Mouse (Mus musculus): Measurements from ENCODE around the gene Spock2.

DNA sequence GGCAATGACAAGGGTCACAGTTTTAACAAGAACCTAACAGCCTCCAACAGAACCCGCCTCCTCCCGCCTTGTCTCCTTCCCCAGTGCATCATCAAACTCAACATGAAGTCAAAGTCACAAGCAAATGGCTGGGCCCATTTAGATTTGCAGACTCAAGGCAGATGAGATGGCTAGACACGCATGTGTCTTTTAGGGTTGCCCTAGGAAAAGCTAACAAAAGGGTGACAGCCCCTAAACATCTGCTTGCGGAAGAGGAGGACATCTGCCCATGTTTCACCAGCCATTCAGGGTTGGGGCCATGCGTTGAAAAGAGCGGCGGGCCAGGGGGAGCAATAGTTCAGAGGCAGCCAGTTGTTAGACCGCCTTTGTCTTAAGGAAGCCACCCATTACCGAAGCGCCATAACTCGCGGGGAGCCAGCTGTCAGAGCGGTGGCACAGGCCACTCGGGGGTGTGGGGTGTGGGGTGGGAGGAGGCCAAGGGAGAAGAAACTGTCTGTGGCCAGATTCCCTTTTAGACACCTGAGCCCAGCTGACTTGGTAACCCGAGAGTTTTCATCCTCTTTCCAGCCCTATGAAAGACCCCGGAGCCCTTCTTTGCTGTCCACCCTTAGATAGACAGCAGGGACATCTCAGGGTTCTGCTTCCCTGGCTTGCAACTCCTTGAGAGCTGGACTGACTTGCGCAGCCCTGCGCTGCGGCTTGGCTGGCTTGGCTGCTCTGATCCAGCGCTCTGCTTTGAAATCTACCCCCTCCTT is 451 bp upstream of the Spock2 start:
- TF ChIP-seq POLR2A (IDR thresholded peaks at IDR 0.05; ENCODE audit: insufficient read length, low read depth) (no peak), USF1 (IDR thresholded peaks at IDR 0.05; ENCODE audit: low read depth) (no peak), MYOG (IDR thresholded peaks at IDR 0.05; ENCODE audit: control insufficient read depth in 1 of 3, insufficient read depth in 1 of 3, insufficient read length in 2 of 3, low read depth in 2 of 3) (no peak), MYOD1 (IDR thresholded peaks at IDR 0.05; ENCODE audit: control insufficient read depth in 1 of 3, insufficient read length in 2 of 3, low read depth in 2 of 3) (peak in 1 of 3 experiments; percentile 21), POLR2AphosphoS2 (IDR thresholded peaks at IDR 0.05; ENCODE audit: insufficient read length, low read depth) (no peak), E2F4 (IDR thresholded peaks at IDR 0.05; ENCODE audit: insufficient read depth) (no peak), CEBPB (IDR thresholded peaks at IDR 0.05; ENCODE audit: insufficient read depth, poor library complexity, severe bottlenecking) (no peak), REST (IDR thresholded peaks at IDR 0.05; ENCODE audit: insufficient read depth, insufficient read length) (no peak), TCF12 (IDR thresholded peaks at IDR 0.05; ENCODE audit: insufficient read depth, poor library complexity, severe bottlenecking) (no peak), MAX (IDR thresholded peaks at IDR 0.05; ENCODE audit: low read depth) (no peak), SRF (IDR thresholded peaks at IDR 0.05; ENCODE audit: control insufficient read depth, insufficient read length, low read depth) (no peak)
